Mouse (Mus musculus): Measurements from ENCODE around the gene Grap. TPM values are rescaled to one million over a fixed set of nuclear protein-coding genes. Genes with fewer than 3 reads are reported as not detected.

The Grap gene
- polyA plus RNA-seq (2014; fragmentation: Illumina TruSeq; extraction: RNeasy Lipid Tissue Mini Kit (QIAGEN cat#74804); ENCODE audit: low read depth, low replicate concordance): 0.93 TPM

GRCm38 (mm10) chr11:61652686-61653447 is at the start of gene Grap:
Gene Grap (plus strand): TSS chr11:61653265.

DNA sequence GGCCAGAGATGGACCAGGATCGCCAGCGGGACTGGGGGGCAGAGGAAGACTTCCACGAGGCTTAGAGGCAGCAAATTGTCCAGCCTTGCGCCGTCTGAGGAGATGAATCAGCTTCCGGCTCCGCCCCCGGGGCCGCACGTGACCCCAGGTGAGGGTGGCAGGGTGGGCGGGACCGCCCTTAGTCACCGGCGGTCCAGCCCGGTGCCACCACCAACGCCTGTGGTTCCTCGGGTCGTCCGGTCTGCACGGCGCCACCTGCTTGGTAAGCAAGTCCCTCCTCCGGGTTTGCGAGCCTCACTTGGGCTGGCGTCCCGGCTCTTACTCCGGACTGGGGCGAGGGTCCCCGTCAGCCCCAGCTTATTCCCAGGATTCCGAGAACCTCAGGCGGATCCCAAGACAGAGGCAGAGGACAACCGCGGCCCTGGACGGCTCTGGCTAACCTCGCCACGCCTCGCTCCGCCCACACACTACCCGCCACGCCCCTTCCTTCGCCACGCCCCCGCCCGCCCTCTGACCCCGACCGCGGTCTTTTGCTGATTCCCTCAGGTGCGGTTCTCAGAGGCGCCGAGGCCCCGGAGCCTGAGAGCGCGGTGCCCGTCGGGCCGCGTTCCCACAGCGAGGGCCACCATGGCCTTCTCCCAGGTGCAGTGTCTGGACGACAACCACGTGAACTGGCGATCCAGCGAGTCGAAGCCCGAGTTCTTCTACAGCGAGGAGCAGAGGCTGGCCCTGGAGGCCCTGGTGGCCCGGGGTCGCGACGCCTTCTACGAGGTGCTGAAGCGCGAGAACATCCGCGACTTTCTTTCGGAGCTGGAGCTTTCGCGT is 31.1 kb downstream of the Grap start, which contains the start of gene Fam83g:
TSS of gene Fam83g (plus strand) at position 185 of the 825 bp plus-strand sequence.

DNA sequence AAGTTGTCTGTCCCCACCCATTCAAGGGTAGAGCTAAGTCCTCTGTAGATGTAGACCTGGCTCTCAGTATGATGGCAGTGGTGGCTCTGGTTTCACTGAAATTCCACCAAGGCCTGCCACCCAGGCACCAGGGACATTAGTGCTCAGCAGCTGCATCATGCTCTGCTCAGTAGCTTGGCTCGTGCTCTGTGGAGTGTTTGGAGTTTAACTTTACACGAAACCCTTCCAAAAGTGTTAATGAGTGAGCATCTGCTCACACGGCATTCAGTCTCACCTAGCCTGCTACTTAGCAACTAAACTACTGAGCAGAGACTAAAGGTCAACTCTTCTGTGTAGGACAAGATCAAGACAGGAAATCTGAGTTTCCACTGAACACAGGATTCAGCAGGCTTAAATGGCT is 67.6 kb downstream of the Grap start, which contains the start of gene Slc5a10:
TSS of gene Slc5a10 (minus strand) at position 191 of the 400 bp plus-strand sequence.

Other genes starting within 250 kb of the Grap start
- gene Rnf112, start 199.1 kb upstream of the Grap start, polyA plus RNA-seq (2014; fragmentation: Illumina TruSeq; extraction: RNeasy Lipid Tissue Mini Kit (QIAGEN cat#74804); ENCODE audit: low read depth, low replicate concordance): not detected
- 0.93 TPM for gene Mfap4, start 167.8 kb upstream of the Grap start, polyA plus RNA-seq (2014; fragmentation: Illumina TruSeq; extraction: RNeasy Lipid Tissue Mini Kit (QIAGEN cat#74804); ENCODE audit: low read depth, low replicate concordance)
- gene Mapk7, start 158.9 kb upstream of the Grap start, polyA plus RNA-seq (2014; fragmentation: Illumina TruSeq; extraction: RNeasy Lipid Tissue Mini Kit (QIAGEN cat#74804); ENCODE audit: low read depth, low replicate concordance): 2.4 TPM
- not detected for gene B9d1, start 148.1 kb upstream of the Grap start, polyA plus RNA-seq (2014; fragmentation: Illumina TruSeq; extraction: RNeasy Lipid Tissue Mini Kit (QIAGEN cat#74804); ENCODE audit: low read depth, low replicate concordance)
- gene Epn2, start 73.6 kb upstream of the Grap start, polyA plus RNA-seq (2014; fragmentation: Illumina TruSeq; extraction: RNeasy Lipid Tissue Mini Kit (QIAGEN cat#74804); ENCODE audit: low read depth, low replicate concordance): 14.1 TPM
- gene Fam83g, start 30.8 kb downstream of the Grap start, polyA plus RNA-seq (2014; fragmentation: Illumina TruSeq; extraction: RNeasy Lipid Tissue Mini Kit (QIAGEN cat#74804); ENCODE audit: low read depth, low replicate concordance): not detected
- gene Slc5a10, start 67.6 kb downstream of the Grap start, polyA plus RNA-seq (2014; fragmentation: Illumina TruSeq; extraction: RNeasy Lipid Tissue Mini Kit (QIAGEN cat#74804); ENCODE audit: low read depth, low replicate concordance): not detected
- 57.0 TPM for gene Prpsap2, start 108.8 kb downstream of the Grap start, polyA plus RNA-seq (2014; fragmentation: Illumina TruSeq; extraction: RNeasy Lipid Tissue Mini Kit (QIAGEN cat#74804); ENCODE audit: low read depth, low replicate concordance)
- gene Ulk2, start 201.8 kb downstream of the Grap start, polyA plus RNA-seq (2014; fragmentation: Illumina TruSeq; extraction: RNeasy Lipid Tissue Mini Kit (QIAGEN cat#74804); ENCODE audit: low read depth, low replicate concordance): 68.2 TPM